Mouse (Mus musculus) megakaryocyte-erythroid progenitor cell, adult 5-6 weeks (primary cell): ENCODE measurements at regions not wholly inside any gene's neighbourhood (a gene's known extent, or its start where the extent isn't known, plus 50 kb on each side); places are given as distances from the start of the nearest gene placed in this dataset.

Experiments used
- ATAC-seq: replicated peaks from 2 replicates; pipeline ENCODE4 v1.8.0; 2016; ENCODE audit warnings: mild to moderate bottlenecking, inconsistent platforms; ENCODE audit not compliant: severe bottlenecking, poor library complexity, low FRiP score, low TSS enrichment

DNA sequence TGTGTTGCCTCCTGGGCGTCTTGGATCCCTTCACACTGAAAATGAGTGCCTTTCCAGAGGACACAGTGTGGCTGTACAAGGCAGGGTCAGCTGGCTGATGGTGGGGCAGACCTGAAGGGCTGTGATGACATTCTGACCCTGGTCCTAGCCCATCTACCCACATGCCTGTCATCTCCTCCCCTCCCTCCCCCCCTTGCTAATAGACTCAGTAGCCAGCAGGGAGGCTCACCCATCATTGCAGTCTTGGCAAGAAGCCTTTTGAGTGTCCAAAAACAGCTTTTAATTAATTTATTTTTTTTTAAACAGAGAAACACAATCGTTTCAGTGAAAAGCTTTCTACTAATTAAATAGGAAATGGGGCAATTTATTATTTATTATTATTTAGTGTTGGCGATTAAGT, 67.0 kb upstream of the Ssx2ip start:
- no peak for ATAC-seq

DNA sequence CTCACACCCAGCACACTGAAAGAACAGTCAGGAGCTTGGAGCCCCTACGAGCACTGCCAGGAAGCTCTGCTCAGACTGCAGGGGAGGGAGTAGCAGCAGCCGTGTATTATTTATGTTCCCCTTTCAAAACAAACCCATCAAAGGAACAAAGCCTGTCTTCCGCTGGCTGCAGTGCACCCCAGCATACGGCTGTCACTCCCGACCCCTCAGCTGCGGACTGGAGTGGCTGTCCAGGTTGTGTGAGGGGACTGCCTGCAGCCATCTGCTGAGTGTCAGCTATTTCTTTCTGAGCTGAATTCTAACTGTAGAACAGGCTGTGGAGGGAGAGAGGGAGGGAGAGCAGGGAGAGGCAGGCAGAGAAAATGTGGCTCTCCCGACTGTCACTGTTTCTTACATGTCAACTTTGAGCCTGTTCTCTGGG, 66.6 kb upstream of the Ssx2ip start:
- ATAC-seq: 0 out of 2 replicates have a peak, but pooled peaks have one; percentile 20

DNA sequence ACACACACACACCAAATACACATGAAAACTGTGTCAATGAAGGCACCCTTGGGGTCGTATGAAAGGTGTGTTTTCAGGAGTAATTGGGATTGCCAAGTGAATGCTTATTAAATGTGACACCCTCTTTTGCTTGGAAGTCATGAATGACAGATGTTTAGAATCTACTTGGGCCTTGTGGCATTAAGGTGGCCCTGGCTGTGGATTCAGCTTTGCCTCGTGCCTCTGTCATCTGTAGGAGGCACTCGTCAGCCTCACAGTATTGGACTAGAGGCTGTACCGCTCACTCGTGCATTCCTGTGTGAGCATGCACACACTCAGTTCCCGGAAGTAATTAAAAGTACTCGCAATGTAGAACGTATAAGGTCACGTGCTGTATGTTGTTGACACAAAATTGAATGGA, 66.0 kb upstream of the Ssx2ip start:
- ATAC-seq: no peak

DNA sequence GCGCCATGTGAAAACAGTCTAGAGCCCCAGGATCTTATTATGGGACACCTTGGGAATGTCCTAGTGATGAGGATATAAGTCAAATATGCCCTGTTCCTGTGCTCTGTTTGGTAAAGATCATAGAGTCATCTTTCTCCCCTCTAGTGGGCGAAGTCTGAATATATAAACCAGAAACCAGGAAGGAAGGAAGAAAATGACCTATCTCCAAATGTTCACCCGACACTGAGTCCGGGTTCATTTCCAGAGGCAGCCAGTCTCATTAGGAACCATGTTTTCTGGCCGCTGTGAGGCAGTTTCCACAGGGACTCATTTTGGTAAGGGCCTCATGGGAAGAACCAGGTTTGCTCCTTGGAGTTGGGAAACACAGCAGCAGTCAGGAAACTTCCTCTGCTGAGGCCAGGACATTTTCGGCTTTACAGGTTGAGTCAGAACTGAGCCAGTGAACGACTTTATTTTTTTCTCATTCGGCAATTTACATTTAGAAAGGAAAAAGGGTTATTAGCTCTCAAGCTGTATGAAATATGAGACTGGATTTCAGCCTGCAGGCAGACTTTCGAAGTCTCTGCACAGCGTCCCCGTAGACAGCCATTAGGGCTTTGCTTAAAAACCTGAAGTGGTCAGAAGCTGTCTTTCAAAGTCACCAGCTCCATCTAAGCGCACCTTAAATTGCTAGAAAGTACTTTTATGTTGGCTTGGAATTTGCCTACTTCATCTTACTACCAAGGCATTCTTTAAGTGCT, 64.0 kb upstream of the Ssx2ip start:
- 0 out of 2 replicates have a peak, but pooled peaks have one; percentile 8 for ATAC-seq

- ATAC-seq: no peak
Measured at GRCm38 (mm10) chr3:146341652-146342340, 62.6 kb upstream of the Ssx2ip start.

- no peak for ATAC-seq
Measured at GRCm38 (mm10) chr3:146342727-146343126, 61.7 kb upstream of the Ssx2ip start.

DNA sequence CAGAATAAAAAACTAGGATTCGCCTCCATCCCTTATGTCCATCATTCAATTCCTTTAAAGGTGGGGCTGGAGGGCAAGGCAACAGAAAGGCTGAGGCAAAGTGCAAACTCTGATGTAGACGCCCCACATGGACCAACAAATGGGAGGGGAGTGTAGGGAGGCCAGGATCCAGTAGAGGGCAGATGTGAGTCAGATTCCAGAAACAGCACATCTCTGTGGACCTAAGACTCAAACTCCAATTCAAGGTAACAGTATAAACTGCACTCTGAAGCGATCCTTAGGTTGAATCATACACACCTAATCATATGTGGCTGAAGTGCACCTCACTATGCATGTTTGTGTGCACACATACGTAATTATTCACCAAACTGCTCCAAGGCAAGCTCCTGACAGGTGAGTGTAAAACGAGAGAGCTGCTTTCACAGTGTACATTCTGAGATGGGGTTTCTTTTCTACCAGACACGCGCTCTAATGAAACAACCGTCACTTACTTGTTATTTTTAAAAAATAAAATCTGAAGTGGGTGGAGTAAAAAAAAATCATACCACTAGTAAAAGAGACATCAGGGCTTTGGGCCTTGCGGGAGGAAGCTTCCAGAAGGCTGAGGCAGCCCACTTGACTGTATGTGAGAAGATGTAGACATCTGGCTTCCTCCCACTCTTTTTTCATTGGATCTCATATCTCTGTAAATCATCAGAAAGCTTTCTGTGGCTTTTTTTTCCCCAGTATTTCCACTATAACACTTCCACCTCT, 60.6 kb upstream of the Ssx2ip start:
- peak; percentile 81 for ATAC-seq

DNA sequence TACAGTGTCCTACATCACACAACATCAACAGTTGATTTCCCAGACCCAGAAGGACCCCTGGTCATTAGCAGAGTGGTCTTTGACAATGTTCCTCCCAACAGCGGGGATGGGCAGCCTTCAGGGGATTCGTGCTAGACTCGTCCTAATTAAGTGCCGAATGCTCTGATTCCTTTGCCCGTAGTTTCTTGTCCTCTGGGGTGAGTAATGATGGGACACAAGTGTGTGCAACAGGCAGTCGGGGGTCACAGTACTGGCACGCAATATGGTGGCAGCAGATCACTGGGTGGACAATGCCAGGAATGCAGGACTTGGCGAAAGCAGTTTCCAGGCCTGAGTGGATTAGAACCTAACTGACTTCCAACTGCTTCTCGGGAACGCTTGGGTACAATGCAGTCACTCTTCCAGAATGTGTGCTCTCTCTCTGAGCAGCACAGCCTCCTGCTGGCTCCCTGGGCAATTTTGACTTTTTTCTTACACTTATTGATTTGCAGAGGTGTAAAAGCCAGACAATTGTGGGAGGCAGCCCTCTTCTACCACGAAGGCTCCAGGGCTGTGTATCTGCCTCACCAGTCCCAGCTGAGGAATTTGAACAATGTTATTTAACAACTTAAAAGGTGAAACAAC, 59.9 kb upstream of the Ssx2ip start:
- no peak for ATAC-seq

DNA sequence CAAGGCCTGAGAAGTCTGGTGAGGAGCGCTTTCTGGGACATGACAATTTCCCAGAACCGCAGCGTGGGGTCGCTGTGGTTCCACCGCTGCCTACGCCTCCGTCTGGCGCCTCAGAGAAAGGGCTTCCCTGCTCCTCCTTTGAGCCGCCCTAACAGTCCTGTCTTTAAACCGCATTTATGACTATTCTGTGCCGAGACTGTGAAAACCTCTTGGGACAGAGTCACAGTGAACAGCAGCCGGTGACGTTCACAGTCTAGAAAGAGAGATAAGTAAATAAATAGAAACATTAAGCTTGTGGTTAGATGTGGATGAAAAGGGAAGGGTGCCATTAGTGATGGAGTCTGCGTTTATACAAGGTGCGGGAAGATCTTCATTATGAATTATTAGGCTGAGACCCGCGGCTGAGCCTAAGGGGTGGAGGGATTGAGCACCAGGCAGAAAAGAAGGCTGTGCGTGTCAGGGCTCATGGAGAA, 59.1 kb upstream of the Ssx2ip start:
- ATAC-seq: peak; percentile 91

GRCm38 (mm10) chr3:146345946-146346345, 58.5 kb upstream of the Ssx2ip start:
- no peak for ATAC-seq

- no peak for ATAC-seq
Measured at GRCm38 (mm10) chr3:146347311-146347710, 57.1 kb upstream of the Ssx2ip start.

DNA sequence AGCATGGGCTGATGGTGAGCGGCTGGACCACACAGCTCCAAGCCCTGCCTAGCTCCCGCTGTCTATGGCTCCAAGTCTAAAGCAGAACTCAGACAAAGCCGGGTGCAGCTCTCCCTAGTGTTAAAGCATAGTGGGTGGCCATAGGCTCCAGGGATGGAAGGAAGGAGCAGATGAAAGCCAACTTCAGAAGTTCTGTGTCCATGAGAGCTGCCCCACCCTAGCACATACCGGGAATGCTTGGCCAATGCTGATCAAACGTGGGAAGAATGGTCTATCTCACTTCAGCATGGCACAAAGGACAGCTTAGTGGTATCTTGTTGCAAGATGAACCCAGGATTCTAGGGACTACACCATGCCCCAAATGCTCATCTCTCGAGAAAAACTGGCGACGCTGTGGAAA, 55.5 kb upstream of the Ssx2ip start:
- no peak for ATAC-seq

DNA sequence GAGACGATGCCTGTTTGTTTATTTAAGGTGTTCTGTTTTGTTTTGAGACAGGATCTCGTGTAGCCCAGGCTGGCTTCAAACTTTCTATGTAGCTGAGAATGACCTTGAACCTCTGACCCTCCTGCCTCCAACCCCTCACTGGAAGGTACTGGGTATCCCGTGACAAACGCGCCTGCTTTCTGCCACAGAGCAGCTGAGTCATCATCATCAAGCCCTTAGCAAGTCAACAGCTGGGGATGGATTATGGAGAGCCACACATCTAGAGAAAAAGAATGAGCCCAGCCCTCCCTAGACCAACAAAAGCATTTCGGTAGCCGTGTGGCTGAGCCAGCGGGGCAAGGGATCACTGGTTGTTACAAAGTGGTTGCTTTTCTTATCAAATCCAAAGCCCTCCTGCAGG, 55.0 kb upstream of the Ssx2ip start:
- no peak for ATAC-seq

GRCm38 (mm10) chr3:146350126-146350525, 54.3 kb upstream of the Ssx2ip start:
- ATAC-seq: no peak

DNA sequence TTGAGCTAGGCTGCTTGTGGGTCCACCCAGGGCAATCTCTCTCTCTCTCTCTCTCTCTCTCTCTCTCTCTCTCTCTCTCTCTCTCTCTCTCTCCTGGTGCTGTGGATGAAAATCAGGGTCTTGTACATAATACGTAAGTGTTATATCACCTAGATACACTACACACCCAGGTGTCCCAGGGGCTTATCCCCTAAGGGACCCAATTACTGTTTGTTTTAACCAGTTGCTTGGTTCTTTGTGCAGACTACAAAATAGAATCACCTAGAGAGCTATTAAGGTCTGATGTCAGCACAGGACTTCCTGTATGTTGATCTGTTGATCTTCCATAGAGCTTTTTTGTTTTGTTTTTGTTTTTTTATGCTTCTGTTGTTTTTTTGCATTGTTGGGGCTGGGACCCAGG, 53.0 kb upstream of the Ssx2ip start:
- ATAC-seq: no peak

- peak; percentile 72 for ATAC-seq
Measured at GRCm38 (mm10) chr3:146352187-146352586, 52.3 kb upstream of the Ssx2ip start.

- ATAC-seq: no peak
Measured at GRCm38 (mm10) chr3:146353961-146354360, 50.5 kb upstream of the Ssx2ip start.
